Mouse (Mus musculus): ENCODE measurements around the gene Ccdc62. TPM values are rescaled to one million over a fixed set of nuclear protein-coding genes. Genes with fewer than 3 reads are reported as not detected.

The Ccdc62 gene
- polyA plus RNA-seq, 1 experiment from 2014 or later, result 6.6 TPM

- Histone ChIP-seq H3K36me3 (peaks cover 45% of the 10 kb centered on the region), H3K4me3 (peak overlapping the region; percentile 35), H3K4me1 (replicated peaks) (peaks cover 60% of the 10 kb centered on the region), H3K27ac (peak overlapping the region; percentile 89), H3K9me3 (no peaks in the 10 kb centered on the region), H3K27me3 (ENCODE audit: insufficient read depth, poor library complexity, severe bottlenecking) (no peaks in the 10 kb centered on the region)
- peak; percentile 74 for DNase-seq (ENCODE audit: low spot score)
- whole genome bisulfite sequencing, result 6% methylated on average over 19 of the region's 19 CpGs
Measured at GRCm38 (mm10) chr5:124010910-124011655, 80.6 kb downstream of the Ccdc62 start.

DNA sequence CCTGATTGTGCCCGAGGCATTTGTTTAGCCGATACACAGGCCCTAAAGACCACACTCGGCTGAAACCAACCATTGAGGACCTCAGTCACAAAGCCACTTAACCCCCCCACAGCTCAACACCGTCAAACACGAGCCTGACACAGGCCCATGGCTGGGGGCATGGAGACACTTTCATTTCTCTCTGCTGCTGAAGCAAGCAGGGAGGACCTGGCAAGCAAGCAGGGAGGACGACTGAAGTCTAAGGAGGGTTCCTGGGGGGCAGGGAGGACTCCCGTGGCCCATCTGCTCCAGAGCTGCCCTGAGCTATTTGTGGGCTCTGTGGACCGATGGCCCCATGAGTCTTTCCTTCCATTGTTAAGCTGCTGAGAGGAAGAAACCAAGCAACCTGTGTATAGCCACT lies 81.4 kb downstream of the Ccdc62 start:
- 8% methylated on average over 8 of the region's 8 CpGs for WGBS
- Histone ChIP-seq H3K9me3 (no peaks in the 10 kb centered on the region), H3K36me3 (peaks cover 36% of the 10 kb centered on the region), H3K27ac (peak overlapping the region; percentile 89), H3K4me3 (peak overlapping the region; percentile 11; the same call in 1 of the 2 replicates), H3K4me1 (replicated peaks) (peaks cover 69% of the 10 kb centered on the region), H3K27me3 (ENCODE audit: insufficient read depth, poor library complexity, severe bottlenecking) (no peaks in the 10 kb centered on the region)
- no peak for DNase-seq (ENCODE audit: low spot score)

DNA sequence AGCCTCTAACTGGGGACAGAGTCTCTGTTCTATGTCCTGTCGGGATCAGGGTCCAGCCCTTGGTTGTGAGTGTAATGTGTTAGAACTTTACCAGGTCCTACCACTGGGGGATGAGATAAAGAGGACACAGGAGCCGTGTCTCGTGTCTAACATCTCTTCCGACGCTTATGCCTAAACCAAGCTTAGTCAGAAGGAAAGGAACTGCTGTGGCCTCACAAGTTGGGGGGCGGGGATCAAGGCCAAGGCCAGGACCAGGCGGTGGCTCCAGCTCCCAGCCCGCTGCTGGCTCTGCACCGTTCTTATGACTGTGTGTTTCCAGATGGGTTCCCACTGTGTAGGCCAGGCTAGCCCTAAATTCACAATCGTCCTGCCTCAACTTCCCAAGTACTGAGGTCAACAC lies 82.4 kb downstream of the Ccdc62 start:
- Histone ChIP-seq H3K4me3 (no peak overlapping the region), H3K4me1 (replicated peaks) (peaks cover 78% of the 10 kb centered on the region), H3K27me3 (ENCODE audit: insufficient read depth, poor library complexity, severe bottlenecking) (no peaks in the 10 kb centered on the region), H3K27ac (peak overlapping the region; percentile 89), H3K9me3 (no peaks in the 10 kb centered on the region), H3K36me3 (peaks cover 27% of the 10 kb centered on the region)
- no peak for DNase-seq (ENCODE audit: low spot score)
- WGBS, result 86% methylated on average over 10 of the region's 10 CpGs

DNA sequence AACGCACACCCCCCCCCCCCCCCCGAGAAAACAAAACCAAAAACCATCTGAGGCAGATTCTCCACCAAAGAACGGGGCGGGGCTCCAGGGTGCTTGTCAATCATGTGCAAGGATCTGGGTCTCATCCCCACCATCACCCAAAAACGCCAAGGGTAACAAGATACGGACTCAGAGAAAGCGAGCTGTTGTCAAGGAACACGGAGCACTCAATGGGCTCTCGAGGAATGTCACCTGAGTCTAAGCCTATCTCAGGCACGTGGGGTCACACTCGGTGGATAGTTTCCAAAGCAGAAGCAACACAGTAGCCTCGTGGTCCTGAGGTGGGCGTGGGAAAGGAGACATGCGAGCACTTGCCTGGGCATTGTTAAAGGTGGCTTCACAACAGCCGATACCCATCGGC lies 83.3 kb downstream of the Ccdc62 start:
- Histone ChIP-seq H3K27me3 (ENCODE audit: insufficient read depth, poor library complexity, severe bottlenecking) (no peaks in the 10 kb centered on the region), H3K4me3 (no peak overlapping the region), H3K9me3 (no peaks in the 10 kb centered on the region), H3K27ac (peak overlapping the region; percentile 89), H3K4me1 (replicated peaks) (peaks cover 87% of the 10 kb centered on the region), H3K36me3 (peaks cover 22% of the 10 kb centered on the region)
- 71% methylated on average over 16 of the region's 16 CpGs for WGBS
- DNase-seq (ENCODE audit: low spot score), result no peak

- H3K27me3 ChIP-seq (ENCODE audit: insufficient read depth, poor library complexity, severe bottlenecking), result no peaks in the 10 kb centered on the region
- 73% methylated on average over 3 of the region's 3 CpGs for WGBS
- peaks cover 91% of the 10 kb centered on the region for H3K4me1 ChIP-seq (replicated peaks)
- H3K9me3 ChIP-seq, result no peaks in the 10 kb centered on the region
- 0 out of 2 replicates have a peak overlapping the region, but pooled peaks have one; percentile 13 for H3K4me3 ChIP-seq
- peaks cover 22% of the 10 kb centered on the region for H3K36me3 ChIP-seq
- H3K27ac ChIP-seq, result peak overlapping the region; percentile 89
- DNase-seq (ENCODE audit: low spot score), result no peak
Measured at GRCm38 (mm10) chr5:124014180-124014579, 83.7 kb downstream of the Ccdc62 start.

GRCm38 (mm10) chr5:124014791-124015251 lies 84.3 kb downstream of the Ccdc62 start:
- peak overlapping the region; percentile 89 for H3K27ac ChIP-seq

GRCm38 (mm10) chr5:124015727-124016126 lies 85.2 kb downstream of the Ccdc62 start:
- H3K27me3 ChIP-seq (ENCODE audit: insufficient read depth, poor library complexity, severe bottlenecking), result no peaks in the 10 kb centered on the region
- H3K36me3 ChIP-seq, result peaks cover 11% of the 10 kb centered on the region; the same call in 1 of the 2 replicates
- H3K4me3 ChIP-seq, result no peak overlapping the region
- 83% methylated on average over 2 of the region's 2 CpGs for WGBS
- DNase-seq (ENCODE audit: low spot score), result no peak
- H3K27ac ChIP-seq, result peak overlapping the region; percentile 59; the same call in 1 of the 2 replicates
- H3K4me1 ChIP-seq (replicated peaks), result peaks cover 98% of the 10 kb centered on the region
- no peaks in the 10 kb centered on the region for H3K9me3 ChIP-seq

More at GRCm38 (mm10) chr5:124014791-124015251, 84.3 kb downstream of the Ccdc62 start:
- no peaks in the 10 kb centered on the region for H3K9me3 ChIP-seq
- H3K36me3 ChIP-seq, result peaks cover 18% of the 10 kb centered on the region
- H3K4me3 ChIP-seq, result 0 out of 2 replicates have a peak overlapping the region, but pooled peaks have one; percentile 13
- WGBS, result 13% methylated on average over 11 of the region's 11 CpGs
- H3K4me1 ChIP-seq (replicated peaks), result peaks cover 98% of the 10 kb centered on the region
- peak; percentile 46 for DNase-seq (ENCODE audit: low spot score)
- no peaks in the 10 kb centered on the region for H3K27me3 ChIP-seq (ENCODE audit: insufficient read depth, poor library complexity, severe bottlenecking)

DNA sequence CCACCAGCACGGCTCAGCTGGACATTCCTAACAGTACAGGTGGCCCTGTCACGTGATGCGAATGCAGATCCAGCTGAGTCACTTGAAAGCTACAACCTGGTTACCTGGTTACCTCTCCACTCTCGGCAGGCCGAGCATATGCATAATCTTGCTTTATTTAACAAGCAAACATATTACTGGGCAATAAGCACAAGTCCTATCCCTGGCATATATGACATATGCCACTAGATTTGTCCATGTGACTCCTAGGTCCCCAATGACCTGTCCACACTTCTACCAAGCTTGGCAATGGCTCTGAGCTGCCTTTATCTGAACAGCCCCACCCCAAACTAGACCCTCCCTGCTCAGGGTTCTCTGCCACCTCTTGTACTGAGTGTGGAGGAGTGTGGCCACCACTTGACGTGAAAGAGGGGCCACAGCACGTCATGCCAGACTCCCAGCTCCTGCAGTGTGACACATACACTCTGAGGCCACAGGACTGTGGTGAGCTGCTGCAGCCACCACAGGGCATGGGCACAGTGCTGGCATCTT lies 85.9 kb downstream of the Ccdc62 start:
- WGBS, result 91% methylated on average over 7 of the region's 7 CpGs
- H3K27ac ChIP-seq, result peak overlapping the region; percentile 59; the same call in 1 of the 2 replicates
- peaks cover 92% of the 10 kb centered on the region for H3K4me1 ChIP-seq (replicated peaks)

DNA sequence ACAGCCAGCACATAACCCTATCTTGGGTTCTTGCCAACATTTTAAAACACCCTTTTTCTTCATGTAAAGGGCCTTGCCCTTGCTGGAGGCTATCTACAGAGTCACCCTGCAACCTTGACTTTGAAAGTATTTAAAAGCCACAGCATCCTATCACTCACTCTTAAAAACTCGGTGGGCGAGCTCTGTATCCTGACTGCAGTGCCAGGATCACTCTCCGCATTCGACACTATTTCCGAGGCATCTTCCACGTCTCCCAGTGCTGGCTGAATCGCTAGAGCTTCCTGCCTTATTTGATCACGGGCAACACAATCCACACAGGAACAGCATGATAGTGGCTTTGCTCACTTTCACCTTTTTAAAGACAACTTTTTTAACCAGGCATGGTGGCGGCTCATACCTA lies 87.5 kb downstream of the Ccdc62 start:
- Histone ChIP-seq H3K36me3 (peaks cover 28% of the 10 kb centered on the region), H3K27ac (0 out of 2 replicates have a peak overlapping the region, but pooled peaks have one; percentile 37), H3K27me3 (ENCODE audit: insufficient read depth, poor library complexity, severe bottlenecking) (no peaks in the 10 kb centered on the region), H3K9me3 (no peaks in the 10 kb centered on the region), H3K4me1 (replicated peaks) (peaks cover 89% of the 10 kb centered on the region), H3K4me3 (no peak overlapping the region)
- no peak for DNase-seq (ENCODE audit: low spot score)
- 87% methylated on average over 9 of the region's 9 CpGs for WGBS

More for the DNA sequence above, 85.9 kb downstream of the Ccdc62 start:
- no peak for DNase-seq (ENCODE audit: low spot score)
- Histone ChIP-seq H3K36me3 (peaks cover 16% of the 10 kb centered on the region), H3K27me3 (ENCODE audit: insufficient read depth, poor library complexity, severe bottlenecking) (no peaks in the 10 kb centered on the region), H3K4me3 (no peak overlapping the region), H3K9me3 (no peaks in the 10 kb centered on the region)

GRCm38 (mm10) chr5:124018651-124019050 lies 88.2 kb downstream of the Ccdc62 start:
- WGBS, result 81% methylated on average over 9 of the region's 9 CpGs
- no peaks in the 10 kb centered on the region for H3K9me3 ChIP-seq
- H3K4me1 ChIP-seq (replicated peaks), result peaks cover 89% of the 10 kb centered on the region
- no peaks in the 10 kb centered on the region for H3K27me3 ChIP-seq (ENCODE audit: insufficient read depth, poor library complexity, severe bottlenecking)
- H3K4me3 ChIP-seq, result no peak overlapping the region
- peaks cover 31% of the 10 kb centered on the region for H3K36me3 ChIP-seq
- H3K27ac ChIP-seq, result 0 out of 2 replicates have a peak overlapping the region, but pooled peaks have one; percentile 12
- DNase-seq (ENCODE audit: low spot score), result no peak

Other genes with a start within 250 kb of the Ccdc62 start
- gene Clip1, start 246.1 kb upstream of the Ccdc62 start, polyA plus RNA-seq (2016; fragmentation: Nextera tagmentation; extraction: Ambion mirVana), result 44.4 and 52.0 TPM in 2 replicates
- 77.4 and 92.5 TPM in 2 replicates for gene Zcchc8, start 209.6 kb upstream of the Ccdc62 start, polyA plus RNA-seq (2016; fragmentation: Nextera tagmentation; extraction: Ambion mirVana)
- gene Rsrc2, start 181.3 kb upstream of the Ccdc62 start, polyA plus RNA-seq (2016; fragmentation: Nextera tagmentation; extraction: Ambion mirVana), result 104 and 125 TPM in 2 replicates
- gene Kntc1, start 181.0 kb upstream of the Ccdc62 start, polyA plus RNA-seq (2016; fragmentation: Nextera tagmentation; extraction: Ambion mirVana), result 31.0 and 43.3 TPM in 2 replicates
- gene Hcar2, start 65.2 kb upstream of the Ccdc62 start, polyA plus RNA-seq (2016; fragmentation: Nextera tagmentation; extraction: Ambion mirVana), result 0.08 TPM in 1 of 2 replicates, not detected in the other
- gene Hcar1, start 50.7 kb upstream of the Ccdc62 start, polyA plus RNA-seq (2016; fragmentation: Nextera tagmentation; extraction: Ambion mirVana), result not detected in 2 replicates
- gene Denr, start 23.5 kb upstream of the Ccdc62 start, polyA plus RNA-seq (2016; fragmentation: Nextera tagmentation; extraction: Ambion mirVana), result 152 and 166 TPM in 2 replicates
- gene Gm43518, start 3.3 kb upstream of the Ccdc62 start, polyA plus RNA-seq (2016; fragmentation: Nextera tagmentation; extraction: Ambion mirVana), result 1.9 and 2.7 TPM in 2 replicates
- gene Hip1r, start 42.9 kb downstream of the Ccdc62 start, polyA plus RNA-seq (2016; fragmentation: Nextera tagmentation; extraction: Ambion mirVana), result 12.2 and 12.5 TPM in 2 replicates
- 57.5 and 71.8 TPM in 2 replicates for gene Vps37b, start 101.6 kb downstream of the Ccdc62 start, polyA plus RNA-seq (2016; fragmentation: Nextera tagmentation; extraction: Ambion mirVana)
- 1.3 and 1.9 TPM in 2 replicates for gene Abcb9, start 165.1 kb downstream of the Ccdc62 start, polyA plus RNA-seq (2016; fragmentation: Nextera tagmentation; extraction: Ambion mirVana)
- 20.9 and 23.9 TPM in 2 replicates for gene Ogfod2, start 181.6 kb downstream of the Ccdc62 start, polyA plus RNA-seq (2016; fragmentation: Nextera tagmentation; extraction: Ambion mirVana)
- 117 and 126 TPM in 2 replicates for gene Arl6ip4, start 185.4 kb downstream of the Ccdc62 start, polyA plus RNA-seq (2016; fragmentation: Nextera tagmentation; extraction: Ambion mirVana)

Measured in hindbrain, embryonic 10.5 days (tissue).